Mouse (Mus musculus): ENCODE results near the gene Foxp1.

The Foxp1 gene

GRCm38 (mm10) chr6:99439214-99439877 is 83.2 kb downstream of the Foxp1 start:
- no peak for DNase-seq (ENCODE audit: low spot score)

GRCm38 (mm10) chr6:99436371-99436770 is 86.2 kb downstream of the Foxp1 start:
- DNase-seq (ENCODE audit: low spot score) = no peak

GRCm38 (mm10) chr6:99435140-99435539 is 87.4 kb downstream of the Foxp1 start:
- DNase-seq (ENCODE audit: low spot score) = no peak

- no peak for DNase-seq (ENCODE audit: low spot score)
These were observed 89.5 kb downstream of the Foxp1 start for GRCm38 (mm10) chr6:99433006-99433405.

GRCm38 (mm10) chr6:99431941-99432340 is 90.6 kb downstream of the Foxp1 start:
- no peak for DNase-seq (ENCODE audit: low spot score)

GRCm38 (mm10) chr6:99430560-99430959 is 92.0 kb downstream of the Foxp1 start:
- DNase-seq (ENCODE audit: low spot score) = no peak

- no peak for DNase-seq (ENCODE audit: low spot score)
These were observed 93.0 kb downstream of the Foxp1 start for GRCm38 (mm10) chr6:99429378-99430131.

GRCm38 (mm10) chr6:99428961-99429360 is 93.6 kb downstream of the Foxp1 start:
- DNase-seq (ENCODE audit: low spot score) = no peak

GRCm38 (mm10) chr6:99427301-99427700 is 95.2 kb downstream of the Foxp1 start:
- no peak for DNase-seq (ENCODE audit: low spot score)

- no peak for DNase-seq (ENCODE audit: low spot score)
These were observed 97.5 kb downstream of the Foxp1 start for GRCm38 (mm10) chr6:99425044-99425443.

- DNase-seq (ENCODE audit: low spot score) = no peak
These were observed 101.9 kb downstream of the Foxp1 start for GRCm38 (mm10) chr6:99420666-99421065.

- no peak for DNase-seq (ENCODE audit: low spot score)
These were observed 109.9 kb downstream of the Foxp1 start for GRCm38 (mm10) chr6:99412598-99412997.

- no peak for DNase-seq (ENCODE audit: low spot score)
These were observed 112.9 kb downstream of the Foxp1 start for GRCm38 (mm10) chr6:99409602-99410001.

- DNase-seq (ENCODE audit: low spot score) = no peak
These were observed 113.6 kb downstream of the Foxp1 start for GRCm38 (mm10) chr6:99408880-99409279.

GRCm38 (mm10) chr6:99403755-99404390 is 118.6 kb downstream of the Foxp1 start:
- DNase-seq (ENCODE audit: low spot score) = no peak

- no peak for DNase-seq (ENCODE audit: low spot score)
These were observed 119.6 kb downstream of the Foxp1 start for GRCm38 (mm10) chr6:99402941-99403340.

GRCm38 (mm10) chr6:99402370-99402769 is 120.2 kb downstream of the Foxp1 start:
- no peak for DNase-seq (ENCODE audit: low spot score)

GRCm38 (mm10) chr6:99401801-99402200 is 120.7 kb downstream of the Foxp1 start:
- no peak for DNase-seq (ENCODE audit: low spot score)

- no peak for DNase-seq (ENCODE audit: low spot score)
These were observed 121.3 kb downstream of the Foxp1 start for GRCm38 (mm10) chr6:99401211-99401610.

- no peak for DNase-seq (ENCODE audit: low spot score)
These were observed 126.8 kb downstream of the Foxp1 start for GRCm38 (mm10) chr6:99395745-99396144.

GRCm38 (mm10) chr6:99394801-99395200 is 127.7 kb downstream of the Foxp1 start:
- no peak for DNase-seq (ENCODE audit: low spot score)

- no peak for DNase-seq (ENCODE audit: low spot score)
These were observed 130.0 kb downstream of the Foxp1 start for GRCm38 (mm10) chr6:99392484-99392883.

Data from spleen, adult 12 weeks (tissue).